Mouse (Mus musculus) stomach, postnatal 0 days (tissue): ENCODE measurements at regions not wholly inside any gene's neighbourhood (a gene's known extent, or its start where the extent isn't known, plus 50 kb on each side); places are given as distances from the start of the nearest gene placed in this dataset.

Experiments
- ATAC-seq: fragments of 200-750 bp; cut with Nextera tagmentation; 2 replicates; pipeline ENCODE4 v1.8.0; 2017; ENCODE audit not compliant: low FRiP score, low TSS enrichment
- DNase-seq: peaks from one replicate; pipeline ENCODE4 v3.0.0-alpha.2; 2016; ENCODE audit warnings: low spot score
- H3K27ac ChIP-seq: fragments of 300-500 bp; sonication (generic); replicated peaks from 2 replicates; pipeline ENCODE4 v1.5.1; 2014; ENCODE audit warnings: mild to moderate bottlenecking, control low read depth
- H3K27me3 ChIP-seq: fragments of 300-500 bp; sonication (generic); 2 replicates; pipeline ENCODE4 v1.6.1; 2014; ENCODE audit warnings: low read length; ENCODE audit not compliant: control insufficient read depth, insufficient read depth
- H3K36me3 ChIP-seq: fragments of 300-500 bp; sonication (generic); 2 replicates; pipeline ENCODE4 v1.6.1; 2014; ENCODE audit warnings: low read length, mixed read lengths; ENCODE audit not compliant: control insufficient read depth, insufficient read depth
- H3K4me1 ChIP-seq: fragments of 300-500 bp; sonication (generic); replicated peaks from 2 replicates; pipeline ENCODE4 v1.6.1; 2014; ENCODE audit warnings: antibody characterized with exemption; ENCODE audit not compliant: control insufficient read depth, insufficient read depth
- H3K4me2 ChIP-seq: fragments of 300-500 bp; sonication (generic); replicated peaks from 2 replicates; pipeline ENCODE4 v1.6.1; 2014; ENCODE audit warnings: low read depth, mild to moderate bottlenecking, control low read depth, moderate library complexity
- H3K4me3 ChIP-seq: fragments of 300-500 bp; sonication (generic); 2 replicates; pipeline ENCODE4 v1.5.1; 2014; ENCODE audit warnings: low read depth, low read length, control low read depth
- H3K9ac ChIP-seq: fragments of 300-500 bp; sonication (generic); 2 replicates; pipeline ENCODE4 v1.6.1; 2014; ENCODE audit warnings: mild to moderate bottlenecking, low read length, control low read depth, mixed read lengths
- H3K9me3 ChIP-seq: fragments of 300-500 bp; sonication (generic); 2 replicates; pipeline ENCODE4 v1.6.1; 2016; ENCODE audit warnings: low read length; ENCODE audit not compliant: control insufficient read depth
- CTCF ChIP-seq: IDR thresholded peaks from 2 replicates; pipeline ENCODE4 v1.5.1; 2016; ENCODE audit warnings: antibody characterized with exemption, low read depth, mild to moderate bottlenecking, moderate library complexity
- EP300 ChIP-seq: optimal IDR thresholded peaks from 2 replicates; pipeline ENCODE3; 2016; ENCODE audit warnings: antibody characterized with exemption
- whole genome bisulfite sequencing: fragments of 180-500 bp; shearing (Covaris S2); extraction: QIAGEN DNeasy Blood & Tissue Kit; methylation state at CpG from one replicate; pipeline ENCODE4 v1.1.7; 2014; 5-methylcytosine and 5-hydroxymethylcytosine counted together

DNA sequence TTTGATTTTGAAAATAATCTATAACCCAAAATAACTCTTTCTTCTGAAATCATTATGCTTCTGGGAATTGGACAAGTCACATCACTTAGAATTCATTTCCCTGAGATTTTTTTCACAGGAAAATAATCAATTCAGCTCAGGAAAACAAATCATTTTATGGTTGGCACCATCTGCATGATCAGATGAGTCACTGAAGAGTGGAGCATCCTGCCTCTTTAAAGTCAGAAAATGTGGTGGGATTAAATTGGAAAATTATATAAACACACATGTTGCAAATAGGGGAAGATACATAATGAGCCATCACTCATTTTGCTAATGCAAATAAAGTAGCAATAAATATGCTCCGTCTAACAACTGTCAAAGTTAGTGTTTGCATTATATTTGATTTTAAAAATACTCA lies 93.6 kb upstream of the Tmeff2 start:
- Histone ChIP-seq H3K4me3 (no peak overlapping the region), H3K4me2 (no peak overlapping the region), H3K4me1 (no peaks in the 10 kb centered on the region), H3K9ac (no peak overlapping the region), H3K9me3 (no peaks in the 10 kb centered on the region), H3K27me3 (no peaks in the 10 kb centered on the region), H3K27ac (no peak overlapping the region), H3K36me3 (no peaks in the 10 kb centered on the region)
- 34% methylated on average over 1 of the region's 1 CpGs for WGBS
- ATAC-seq, result no peak
- DNase-seq, result no peak
- TF ChIP-seq EP300 (no peak), CTCF (no peak)

DNA sequence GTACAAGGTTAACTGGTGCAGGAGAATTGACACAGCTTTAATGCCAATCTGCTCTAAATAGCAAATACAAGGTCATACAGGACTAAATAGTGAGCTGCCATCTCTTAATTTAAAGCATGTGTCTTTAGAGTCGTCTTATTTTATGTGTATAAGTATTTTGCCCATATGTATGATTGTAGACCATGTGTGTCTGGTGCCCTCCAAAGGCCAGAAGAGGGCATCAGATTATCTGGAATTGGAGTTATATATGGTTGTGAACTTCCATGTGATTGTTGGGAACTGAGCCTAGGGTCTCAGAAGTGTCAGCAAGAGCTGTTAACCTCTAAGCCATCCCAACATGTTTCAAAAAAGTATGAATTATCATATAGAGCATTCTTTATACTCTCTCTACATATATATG lies 68.8 kb upstream of the Tmeff2 start:
- no peaks in the 10 kb centered on the region for H3K9me3 ChIP-seq
- H3K27me3 ChIP-seq, result no peaks in the 10 kb centered on the region
- H3K27ac ChIP-seq, result no peak overlapping the region
- no peak overlapping the region for H3K9ac ChIP-seq
- ATAC-seq, result no peak
- no peaks in the 10 kb centered on the region for H3K36me3 ChIP-seq
- DNase-seq, result no peak
- no peak overlapping the region for H3K4me3 ChIP-seq
- WGBS, result 49% methylated on average over 1 of the region's 1 CpGs
- H3K4me1 ChIP-seq, result no peaks in the 10 kb centered on the region
- H3K4me2 ChIP-seq, result no peak overlapping the region
- TF ChIP-seq CTCF (peak; percentile 32), EP300 (no peak)

DNA sequence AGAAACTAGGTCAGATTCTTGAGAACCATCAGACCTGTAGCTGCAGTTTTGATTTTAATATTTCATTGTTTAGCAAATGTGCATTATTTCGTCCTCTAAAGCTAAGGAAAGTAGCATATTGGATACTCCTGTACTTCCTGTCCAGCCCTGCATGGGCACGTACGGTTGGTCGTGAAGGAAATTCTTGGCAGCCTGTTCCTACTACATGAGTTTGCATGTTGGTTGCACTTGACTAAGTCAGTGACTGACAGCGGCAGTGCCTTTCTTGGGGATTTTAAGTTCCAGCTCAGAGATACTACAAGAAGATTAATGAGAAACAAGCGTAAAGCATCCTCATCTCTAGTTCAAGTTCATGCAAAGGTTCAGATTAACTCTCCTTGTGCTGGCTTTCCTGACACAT lies 64.3 kb upstream of the Tmeff2 start:
- DNase-seq, result no peak
- no peak overlapping the region for H3K9ac ChIP-seq
- no peaks in the 10 kb centered on the region for H3K27me3 ChIP-seq
- WGBS, result 61% methylated on average over 6 of the region's 6 CpGs
- H3K27ac ChIP-seq, result no peak overlapping the region
- H3K4me2 ChIP-seq, result no peak overlapping the region
- H3K4me3 ChIP-seq, result no peak overlapping the region
- no peaks in the 10 kb centered on the region for H3K36me3 ChIP-seq
- no peaks in the 10 kb centered on the region for H3K4me1 ChIP-seq
- TF ChIP-seq EP300 (no peak), CTCF (no peak)
- no peaks in the 10 kb centered on the region for H3K9me3 ChIP-seq
- ATAC-seq, result no peak

DNA sequence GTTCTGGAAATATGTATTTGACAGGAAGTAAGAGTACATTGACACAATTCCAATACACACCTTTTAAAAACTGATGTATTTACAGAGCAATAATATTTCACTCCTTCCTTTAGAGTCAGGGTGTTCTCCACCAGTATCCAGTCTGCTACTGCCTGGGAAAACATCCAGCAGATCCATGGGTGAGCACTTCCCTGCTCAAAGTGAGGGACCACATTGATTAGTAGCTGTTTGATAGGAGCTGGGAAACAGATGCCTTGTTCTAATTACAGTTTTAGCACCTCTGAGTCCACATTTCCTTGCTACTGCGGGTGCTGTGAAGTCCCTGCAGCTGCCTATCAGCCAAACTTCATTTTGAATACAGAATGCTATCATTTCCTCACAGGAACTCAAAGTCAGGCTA lies 53.3 kb upstream of the Tmeff2 start:
- WGBS, result 52% methylated on average over 1 of the region's 1 CpGs
- H3K9me3 ChIP-seq, result no peaks in the 10 kb centered on the region
- no peak overlapping the region for H3K27ac ChIP-seq
- H3K36me3 ChIP-seq, result no peaks in the 10 kb centered on the region
- ATAC-seq, result no peak
- DNase-seq, result no peak
- H3K4me3 ChIP-seq, result no peak overlapping the region
- no peaks in the 10 kb centered on the region for H3K4me1 ChIP-seq
- H3K9ac ChIP-seq, result no peak overlapping the region
- no peaks in the 10 kb centered on the region for H3K27me3 ChIP-seq
- TF ChIP-seq CTCF, result no peak
- TF ChIP-seq EP300, result no peak
- H3K4me2 ChIP-seq, result no peak overlapping the region
